Mouse (Mus musculus): ENCODE data around the gene B3gnt8. TPM values are rescaled to one million over a fixed set of nuclear protein-coding genes. Genes with fewer than 3 reads are reported as not detected.

The B3gnt8 gene
- total RNA-seq, 2 experiments from 2014 or later: 3.4 to 4.4 TPM

Other genes with a start within 250 kb of the B3gnt8 start
- gene Lipe, start 227.9 kb upstream of the B3gnt8 start, total RNA-seq (2021): 10 to 100 TPM; 36.8 to 75.1 TPM
- 1 to 10 TPM in 1 of 2 experiments, not detected in 1; 1.1 TPM for gene Cxcl17, start 213.8 kb upstream of the B3gnt8 start, total RNA-seq (2021)
- 10 to 100 TPM; 10.3 to 11.7 TPM for gene Ceacam1, start 149.1 kb upstream of the B3gnt8 start, total RNA-seq (2021)
- gene Ceacam2, start 86.8 kb upstream of the B3gnt8 start, total RNA-seq (2021): 1 to 10 TPM; 2.2 to 2.3 TPM
- gene Erich4, start 10.8 kb upstream of the B3gnt8 start, total RNA-seq (2021): under 1 TPM in 1 of 2 experiments, not detected in 1; 0.50 TPM
- gene Dmac2, start 7.2 kb upstream of the B3gnt8 start, total RNA-seq (2021): 10 to 100 TPM; 56.2 to 58.8 TPM
- 100 to 1,000 TPM; 285 to 287 TPM for gene Bckdha, start 32.3 kb downstream of the B3gnt8 start, total RNA-seq (2021)
- gene Exosc5, start 32.5 kb downstream of the B3gnt8 start, total RNA-seq (2021): 10 to 100 TPM; 17.2 to 17.5 TPM
- gene Tmem91, start 48.5 kb downstream of the B3gnt8 start, total RNA-seq (2021): under 1 TPM in 1 of 2 experiments, not detected in 1; 0.22 TPM
- gene B9d2, start 54.1 kb downstream of the B3gnt8 start, total RNA-seq (2021): 10 to 100 TPM; 10.2 TPM
- gene Tgfb1, start 60.3 kb downstream of the B3gnt8 start, total RNA-seq (2021): 10 to 100 TPM; 21.8 to 23.6 TPM
- 10 to 100 TPM; 55.0 to 56.6 TPM for gene Ccdc97, start 92.4 kb downstream of the B3gnt8 start, total RNA-seq (2021)
- 10 to 100 TPM; 70.7 to 71.3 TPM for gene Hnrnpul1, start 128.1 kb downstream of the B3gnt8 start, total RNA-seq (2021)
- gene Axl, start 162.1 kb downstream of the B3gnt8 start, total RNA-seq (2021): 10 to 100 TPM; 52.0 to 57.2 TPM
- 1 to 10 TPM; 3.4 to 8.6 TPM for gene Cyp2s1, start 190.3 kb downstream of the B3gnt8 start, total RNA-seq (2021)

All from heart, adult 18-20 months (tissue).